Mouse (Mus musculus): ENCODE results near the gene Adcy9.

DNA sequence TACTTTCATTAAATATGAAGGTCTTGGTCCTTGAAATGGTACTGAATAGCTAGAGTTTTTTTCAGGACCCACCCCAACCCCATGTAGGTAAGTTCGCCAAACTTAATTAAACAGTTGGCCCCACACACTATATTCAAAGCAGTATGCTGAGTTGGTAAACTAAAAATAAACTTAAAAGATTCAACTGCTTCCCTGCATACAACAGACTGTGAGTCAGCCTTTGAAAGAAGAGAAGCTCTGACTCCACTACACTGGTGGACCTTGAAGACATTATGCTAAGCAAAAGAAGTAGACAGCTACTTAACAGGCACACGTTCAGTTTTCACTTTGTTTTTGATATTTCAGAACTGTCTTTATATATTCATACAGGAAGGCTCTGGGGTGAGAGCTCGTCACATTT lies 10.7 kb upstream of the Adcy9 start:
- TF ChIP-seq POLR2A (IDR thresholded peaks at IDR 0.05; ENCODE audit: low read depth, low read length) (no peak), CTCF (IDR thresholded peaks at IDR 0.05; ENCODE audit: extremely low read depth, insufficient read depth, insufficient read length, insufficient replicate concordance) (no peak)
